Mouse (Mus musculus) left cerebral cortex, postnatal 25 days (tissue): ENCODE data around the gene Fbh1. TPM values are rescaled to one million over a fixed set of nuclear protein-coding genes. Genes with fewer than 3 reads are reported as not detected.
A peak's percentile ranks its signal among the peaks of the same experiment; 100 is the strongest.

ENCODE experiments used
- DNase-seq, 2 experiments: peaks; one replicate each; pipeline ENCODE4 v3.0.0; 2022; ENCODE audit warnings: low spot score in 2 of 2, mixed read lengths in 1 of 2
- intact Hi-C: fragments of 180-260 bp; cut with DNase I; formaldehyde crosslinking; loops from one replicate; pipeline ENCODE4 v1.15.1; 2025
- total RNA-seq, 2 experiments: library from RNA; stranded (reverse); gene quantifications; 2 replicates each; pipeline ENCODE4 v1.2.3; 2021

The Fbh1 gene
- 100 to 1,000 TPM; 102 to 122 TPM for total RNA-seq

- intact Hi-C loops, result loop anchor here (5.0 kb wide), 1 partner anchor 175 kb away; the partner anchor contains the start of gene Rbm17
- DNase-seq, result peak; percentile 100
These were observed at the start of gene Fbh1, which contains the start of gene Ankrd16 for GRCm38 (mm10) chr2:11777091-11778068. Gene Fbh1 (minus strand): TSS chr2:11777582. Gene Ankrd16 (plus strand): TSS chr2:11777876.

GRCm38 (mm10) chr2:11801299-11801930 is 24.0 kb upstream of the Fbh1 start:
- intact Hi-C loops, result no loop called here
- DNase-seq, result no peak

- peak in 1 of 2 experiments; percentile 58 for DNase-seq
- intact Hi-C loops, result loop anchor here (5.0 to 10.0 kb wide), 3 partner anchors 74 to 587 kb away; partner anchors contain the start of gene Itga8
These were observed 20.6 kb upstream of the Fbh1 start for GRCm38 (mm10) chr2:11797930-11798364.

- intact Hi-C loops, result loop anchor here (5.0 to 10.0 kb wide), 3 partner anchors 78 to 590 kb away; partner anchors contain the start of gene Itga8
- DNase-seq, result no peak
These were observed 17.3 kb upstream of the Fbh1 start for GRCm38 (mm10) chr2:11794668-11795067.

GRCm38 (mm10) chr2:11784159-11784558 is 6.8 kb upstream of the Fbh1 start:
- no peak for DNase-seq
- intact Hi-C loops, result no loop called here

- peak; percentile 80 to 91 for DNase-seq
- intact Hi-C loops, result loop anchor here (5.0 kb wide), 1 partner anchor 176 kb away; the partner anchor contains the start of gene Rbm17
These were observed 873 bp upstream of the Fbh1 start for GRCm38 (mm10) chr2:11778087-11778823.

- no peak for DNase-seq
- intact Hi-C loops, result loop anchor here (5.0 kb wide), 1 partner anchor 174 kb away; the partner anchor contains the start of gene Rbm17
These were observed 967 bp downstream of the Fbh1 start for GRCm38 (mm10) chr2:11776415-11776814.

- DNase-seq, result no peak
- intact Hi-C loops, result loop anchor here (5.0 kb wide), 1 partner anchor 173 kb away; the partner anchor contains the start of gene Rbm17
These were observed 2.3 kb downstream of the Fbh1 start for GRCm38 (mm10) chr2:11775121-11775520.

- no peak for DNase-seq
- intact Hi-C loops, result no loop called here
These were observed 3.0 kb downstream of the Fbh1 start for GRCm38 (mm10) chr2:11774426-11774825.

GRCm38 (mm10) chr2:11772401-11772800 is 5.0 kb downstream of the Fbh1 start:
- peak in 1 of 2 experiments; percentile 74 for DNase-seq
- intact Hi-C loops, result no loop called here

GRCm38 (mm10) chr2:11771701-11772100 is 5.7 kb downstream of the Fbh1 start:
- intact Hi-C loops, result no loop called here
- no peak for DNase-seq

- intact Hi-C loops, result no loop called here
- no peak for DNase-seq
These were observed 10.2 kb downstream of the Fbh1 start for GRCm38 (mm10) chr2:11767161-11767545.

- intact Hi-C loops, result no loop called here
These were observed 10.8 kb downstream of the Fbh1 start for GRCm38 (mm10) chr2:11766485-11767160.

GRCm38 (mm10) chr2:11765694-11766093 is 11.7 kb downstream of the Fbh1 start:
- peak in 1 of 2 experiments; percentile 44 for DNase-seq
- intact Hi-C loops, result no loop called here

More at GRCm38 (mm10) chr2:11766485-11767160, 10.8 kb downstream of the Fbh1 start:
- DNase-seq, result no peak

GRCm38 (mm10) chr2:11762541-11762940 is 14.8 kb downstream of the Fbh1 start:
- intact Hi-C loops, result no loop called here
- no peak for DNase-seq

GRCm38 (mm10) chr2:11739516-11740051 is 37.8 kb downstream of the Fbh1 start:
- intact Hi-C loops, result no loop called here
- DNase-seq, result no peak

GRCm38 (mm10) chr2:11738794-11739193 is 38.6 kb downstream of the Fbh1 start:
- no peak for DNase-seq
- intact Hi-C loops, result no loop called here

- DNase-seq, result peak in 1 of 2 experiments; percentile 14
- intact Hi-C loops, result no loop called here
These were observed 41.5 kb downstream of the Fbh1 start for GRCm38 (mm10) chr2:11735853-11736252.
